Mouse (Mus musculus) kidney, embryonic 14.5 days (tissue): ENCODE measurements around the gene Hist1h2bg. TPM values are rescaled to one million over a fixed set of nuclear protein-coding genes. Genes with fewer than 3 reads are reported as not detected.
"Not testable (repeated sequence)": the region's sequence is repeated elsewhere in the genome, so short reads cannot be mapped to it uniquely, and the experiment has no call there.

ENCODE experiments used
- ATAC-seq: fragments of 200-750 bp; cut with Nextera tagmentation; 2 replicates; pipeline ENCODE4 v1.8.0; 2017; ENCODE audit warnings: moderate number of reproducible peaks, mild to moderate bottlenecking, moderate TSS enrichment, moderate library complexity; ENCODE audit not compliant: low FRiP score, low TSS enrichment
- H3K27ac ChIP-seq: fragments of 300-500 bp; sonication (generic); 2 replicates; pipeline ENCODE4 v1.5.1; 2014; ENCODE audit warnings: low read depth, mild to moderate bottlenecking, low read length, moderate library complexity, mixed read lengths
- H3K27me3 ChIP-seq: fragments of 300-500 bp; sonication (generic); 2 replicates; pipeline ENCODE4 v1.6.1; 2014; ENCODE audit warnings: mild to moderate bottlenecking, low read length; ENCODE audit not compliant: control insufficient read depth, insufficient read depth
- H3K36me3 ChIP-seq: fragments of 300-500 bp; sonication (generic); 2 replicates; pipeline ENCODE4 v1.6.1; 2014; ENCODE audit warnings: low read length, mixed read lengths; ENCODE audit not compliant: control insufficient read depth, insufficient read depth
- H3K4me1 ChIP-seq: fragments of 300-500 bp; sonication (generic); 2 replicates; pipeline ENCODE4 v1.6.1; 2014; ENCODE audit warnings: low read length, mixed read lengths; ENCODE audit not compliant: control insufficient read depth, insufficient read depth
- H3K4me2 ChIP-seq: fragments of 300-500 bp; sonication (generic); replicated peaks from 2 replicates; pipeline ENCODE4 v1.6.1; 2014; ENCODE audit warnings: low read depth, mild to moderate bottlenecking, low read length
- H3K4me3 ChIP-seq: fragments of 300-500 bp; sonication (generic); 2 replicates; pipeline ENCODE4 v1.5.1; 2014; ENCODE audit warnings: mild to moderate bottlenecking, low read length
- H3K9ac ChIP-seq: fragments of 300-500 bp; sonication (generic); 2 replicates; pipeline ENCODE4 v1.6.1; 2014; ENCODE audit warnings: low read depth, mild to moderate bottlenecking, low read length, moderate library complexity
- H3K9me3 ChIP-seq: fragments of 300-500 bp; sonication (generic); 2 replicates; pipeline ENCODE4 v1.6.1; 2016; ENCODE audit warnings: low read length; ENCODE audit not compliant: control insufficient read depth
- WGBS: fragments of 180-500 bp; shearing (Covaris S2); extraction: QIAGEN DNeasy Blood & Tissue Kit; methylation state at CpG from one replicate; pipeline ENCODE4 v1.1.7; 2014; 5-methylcytosine and 5-hydroxymethylcytosine counted together
- polyA plus RNA-seq: library from polyadenylated mRNA; unstranded; fragments of >200 nt; fragmentation: Nextera tagmentation; extraction: Ambion mirVana; gene quantifications from 2 replicates; pipeline ENCODE4 v1.2.1, GENCODE M21; 2014

Hist1h2bg gene
- polyA plus RNA-seq, 1 experiment from 2014 or later: 7.9 TPM

DNA sequence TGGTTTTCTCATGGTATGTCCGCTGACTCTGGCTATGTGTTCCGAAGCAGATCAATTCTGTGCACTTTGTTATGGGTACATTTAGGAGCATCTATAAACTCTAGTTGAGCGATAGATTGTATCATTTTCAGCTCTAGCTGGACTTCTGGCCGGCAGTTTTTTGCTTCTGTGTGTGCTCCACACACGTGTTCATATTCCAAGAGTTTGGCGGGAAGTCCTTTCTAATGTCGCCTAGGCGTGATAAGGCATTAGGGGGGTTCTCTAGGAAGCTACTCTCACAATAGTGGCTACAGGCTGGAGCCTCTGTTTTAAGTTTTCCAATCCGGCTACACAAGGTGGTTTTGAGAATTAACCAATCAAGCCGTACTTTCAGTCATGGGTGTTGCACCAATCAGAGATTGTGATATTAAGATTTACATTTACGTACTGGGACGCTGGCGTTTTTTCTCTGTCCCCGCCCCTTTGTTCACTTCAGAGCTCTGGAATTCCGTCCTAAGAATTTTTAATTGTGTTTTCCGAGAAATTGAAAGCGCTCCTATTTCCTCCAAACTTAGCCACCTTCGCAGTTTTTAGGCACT is 15.3 kb upstream of the Hist1h2bg start:
- Histone ChIP-seq H3K36me3 (no peaks in the 10 kb centered on the region), H3K9ac (peak overlapping the region; percentile 96), H3K4me2 (peak overlapping the region; percentile 94), H3K4me1 (peaks cover 11% of the 10 kb centered on the region; the same call in 1 of the 2 replicates), H3K4me3 (peak overlapping the region; percentile 68), H3K9me3 (no peaks in the 10 kb centered on the region), H3K27me3 (no peaks in the 10 kb centered on the region), H3K27ac (peak overlapping the region; percentile 100)
- ATAC-seq: peak; percentile 83
- WGBS: under 1% methylated on average over 18 of the region's 18 CpGs

- WGBS: 72% methylated on average over 3 of the region's 3 CpGs
- no peak overlapping the region for H3K4me3 ChIP-seq
- peak overlapping the region; percentile 40; the same call in 1 of the 2 replicates for H3K9ac ChIP-seq
- no peaks in the 10 kb centered on the region for H3K36me3 ChIP-seq
- no peaks in the 10 kb centered on the region for H3K9me3 ChIP-seq
- no peaks in the 10 kb centered on the region for H3K27me3 ChIP-seq
- peak overlapping the region; percentile 100; the same call in 1 of the 2 replicates for H3K27ac ChIP-seq
- H3K4me2 ChIP-seq: peak overlapping the region; percentile 94
- peaks cover 10% of the 10 kb centered on the region; the same call in 1 of the 2 replicates for H3K4me1 ChIP-seq
- no peak for ATAC-seq
Observed at GRCm38 (mm10) chr13:23556906-23557305, 14.3 kb upstream of the Hist1h2bg start.

- H3K4me2 ChIP-seq: 0 out of 2 replicates have a peak overlapping the region, but pooled peaks have one; percentile 8
- 22% methylated on average over 2 of the region's 2 CpGs for WGBS
- H3K4me1 ChIP-seq, H3K27ac ChIP-seq, H3K9me3 ChIP-seq, ATAC-seq, H3K4me3 ChIP-seq, H3K36me3 ChIP-seq, H3K27me3 ChIP-seq: not testable (repeated sequence)
- H3K9ac ChIP-seq: peak overlapping the region; percentile 28; the same call in 1 of the 2 replicates
Observed at GRCm38 (mm10) chr13:23560699-23561098, 10.5 kb upstream of the Hist1h2bg start.

DNA sequence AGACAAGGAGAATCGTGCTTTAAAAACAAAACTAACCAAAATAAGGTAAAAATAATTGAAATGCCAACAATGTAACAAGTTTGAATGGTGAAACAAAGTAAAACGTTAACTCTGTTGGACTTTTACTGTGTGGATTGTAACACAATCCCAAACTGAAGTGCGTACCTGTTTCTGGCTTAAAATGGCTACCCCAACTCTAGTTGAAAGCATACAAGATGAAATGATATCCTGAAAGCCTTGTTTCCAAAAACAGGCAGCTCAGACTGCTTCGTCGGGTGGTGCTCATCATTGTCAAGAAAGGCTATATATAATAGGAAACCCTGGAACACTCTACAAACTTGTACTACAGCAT is 9.7 kb upstream of the Hist1h2bg start:
- H3K9ac ChIP-seq: peak overlapping the region; percentile 61; the same call in 1 of the 2 replicates

DNA sequence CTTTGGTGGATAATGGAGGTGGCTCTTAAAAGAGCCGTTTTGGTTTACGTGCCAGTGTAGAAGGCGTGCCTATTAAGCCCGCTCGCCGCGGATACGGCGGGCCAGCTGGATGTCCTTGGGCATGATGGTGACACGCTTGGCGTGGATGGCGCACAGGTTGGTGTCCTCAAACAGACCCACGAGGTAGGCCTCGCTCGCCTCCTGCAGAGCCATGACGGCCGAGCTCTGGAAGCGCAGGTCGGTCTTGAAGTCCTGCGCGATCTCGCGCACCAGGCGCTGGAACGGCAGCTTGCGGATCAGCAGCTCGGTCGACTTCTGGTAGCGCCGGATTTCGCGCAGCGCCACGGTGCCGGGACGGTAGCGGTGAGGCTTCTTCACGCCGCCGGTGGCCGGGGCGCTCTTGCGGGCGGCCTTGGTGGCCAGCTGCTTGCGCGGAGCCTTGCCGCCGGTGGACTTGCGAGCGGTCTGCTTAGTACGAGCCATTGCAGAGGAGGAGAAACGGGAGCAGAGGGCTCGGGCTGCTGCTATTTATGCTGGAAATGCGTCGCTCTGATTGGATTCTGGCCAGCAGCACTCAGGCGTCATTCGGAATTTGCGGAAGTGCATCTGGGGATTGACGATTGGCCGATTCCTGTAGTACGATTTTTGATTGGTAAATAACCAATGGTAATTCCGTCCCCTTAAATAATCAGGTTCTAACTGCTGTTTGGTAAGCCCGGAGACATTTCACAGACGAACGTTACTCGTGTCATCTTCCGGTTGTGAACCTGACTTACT is 9.1 kb upstream of the Hist1h2bg start, which contains the start of gene Hist1h3e:
Gene Hist1h3e (minus strand): TSS at position 487 of the 777 bp plus-strand sequence.
- not testable (repeated sequence) for H3K27me3 ChIP-seq, H3K4me1 ChIP-seq, H3K9me3 ChIP-seq, H3K36me3 ChIP-seq
- peak; percentile 97 for ATAC-seq
- WGBS: under 1% methylated on average over 53 of the region's 67 CpGs
- H3K4me2 ChIP-seq: peak within 1 kb of the TSS; percentile 59
- H3K27ac ChIP-seq: peak within 1 kb of the TSS; percentile 99
- peak within 1 kb of the TSS; percentile 36 for H3K4me3 ChIP-seq
- H3K9ac ChIP-seq: peak within 1 kb of the TSS; percentile 61

More for the DNA sequence above, 9.7 kb upstream of the Hist1h2bg start:
- H3K4me1 ChIP-seq, H3K9me3 ChIP-seq, H3K36me3 ChIP-seq, H3K27me3 ChIP-seq, ATAC-seq, H3K4me2 ChIP-seq: not testable (repeated sequence)
- WGBS: 0% methylated on average over 2 of the region's 5 CpGs
- H3K27ac ChIP-seq: peak overlapping the region; percentile 99; the same call in 1 of the 2 replicates
- peak overlapping the region; percentile 36; the same call in 1 of the 2 replicates for H3K4me3 ChIP-seq

DNA sequence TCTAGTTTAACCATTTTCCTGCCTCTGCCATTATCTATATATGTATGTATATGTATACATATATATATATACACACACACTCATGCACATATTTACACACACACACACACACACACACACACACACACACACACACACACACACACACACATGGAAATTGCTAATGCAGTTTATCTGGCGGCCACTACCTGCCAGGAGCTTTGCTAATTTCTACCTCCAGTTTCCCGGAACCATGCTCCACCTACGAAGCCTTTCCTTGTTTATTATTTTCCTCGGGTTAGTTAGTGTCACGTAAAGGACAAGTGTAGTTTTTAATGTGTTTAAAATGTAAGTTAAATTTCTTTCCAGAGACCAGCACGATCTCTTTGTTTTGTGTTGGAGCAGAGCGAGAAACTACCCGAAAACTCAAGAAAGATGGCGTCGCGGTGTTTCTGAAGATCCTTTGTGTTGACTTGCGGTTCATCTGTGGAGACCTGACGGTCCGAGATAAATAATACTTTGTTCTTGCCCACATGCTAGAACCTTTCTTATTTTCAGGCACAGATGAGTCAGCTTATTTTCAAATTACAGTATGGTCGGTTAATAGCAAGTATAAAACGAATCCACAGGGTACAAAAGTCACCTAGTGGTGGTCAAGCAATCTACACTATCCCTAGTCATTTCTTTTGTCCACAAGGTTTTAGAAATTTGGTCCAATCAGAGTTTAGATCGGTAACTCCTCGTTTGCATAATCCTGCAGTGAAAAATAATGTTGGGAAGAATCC is 8.3 kb upstream of the Hist1h2bg start:
- Histone ChIP-seq H3K9ac (peak overlapping the region; percentile 61), H3K36me3 (no peaks in the 10 kb centered on the region), H3K4me2 (peak overlapping the region; percentile 59), H3K27ac (peak overlapping the region; percentile 99), H3K27me3 (no peaks in the 10 kb centered on the region), H3K4me3 (peak overlapping the region; percentile 35), H3K9me3 (no peaks in the 10 kb centered on the region), H3K4me1 (no peaks in the 10 kb centered on the region)
- peak; percentile 80 for ATAC-seq
- WGBS: 4% methylated on average over 18 of the region's 18 CpGs

GRCm38 (mm10) chr13:23564482-23564881 is 6.7 kb upstream of the Hist1h2bg start:
- ATAC-seq: no peak
- WGBS: 83% methylated on average over 2 of the region's 2 CpGs

DNA sequence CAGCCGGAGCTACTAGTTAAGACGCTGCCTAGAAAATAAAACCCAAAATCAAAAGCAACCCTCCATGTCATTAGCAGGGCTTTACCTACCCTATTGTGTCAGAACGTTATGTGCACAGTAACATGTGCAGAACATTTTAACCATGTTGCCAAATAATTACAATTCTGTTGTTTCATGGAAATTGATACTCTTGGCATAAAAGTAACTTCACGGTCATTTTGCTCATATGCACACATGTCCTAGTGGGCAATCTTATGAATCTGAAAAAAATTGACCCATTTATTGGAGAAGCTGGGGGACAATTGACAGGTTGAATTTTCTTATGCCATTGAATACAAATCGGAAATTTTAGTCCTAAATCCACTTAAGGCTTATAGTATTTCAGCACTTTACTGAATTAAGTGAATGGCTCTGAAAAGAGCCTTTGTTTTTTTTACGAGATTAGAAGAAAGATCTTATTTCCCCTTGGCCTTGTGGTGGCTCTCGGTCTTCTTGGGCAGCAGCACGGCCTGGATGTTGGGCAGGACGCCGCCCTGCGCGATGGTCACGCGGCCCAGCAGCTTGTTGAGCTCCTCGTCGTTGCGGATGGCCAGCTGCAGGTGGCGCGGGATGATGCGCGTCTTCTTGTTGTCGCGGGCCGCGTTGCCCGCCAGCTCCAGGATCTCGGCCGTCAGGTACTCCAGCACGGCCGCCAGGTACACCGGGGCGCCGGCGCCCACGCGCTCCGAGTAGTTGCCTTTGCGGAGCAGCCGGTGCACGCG is 755 bp upstream of the Hist1h2bg start:
- peak overlapping the region; percentile 92 for H3K27ac ChIP-seq
- ATAC-seq, H3K27me3 ChIP-seq, H3K4me1 ChIP-seq, H3K9me3 ChIP-seq, H3K36me3 ChIP-seq: not testable (repeated sequence)
- H3K9ac ChIP-seq: peak overlapping the region; percentile 51
- H3K4me3 ChIP-seq: peak overlapping the region; percentile 43
- H3K4me2 ChIP-seq: peak overlapping the region; percentile 40
- 1% methylated on average over 19 of the region's 41 CpGs for WGBS

More at GRCm38 (mm10) chr13:23564482-23564881, 6.7 kb upstream of the Hist1h2bg start:
- Histone ChIP-seq H3K4me3 (no peak overlapping the region), H3K27ac (peak overlapping the region; percentile 99), H3K9ac (no peak overlapping the region), H3K27me3 (no peaks in the 10 kb centered on the region), H3K9me3 (no peaks in the 10 kb centered on the region), H3K4me2 (no peak overlapping the region), H3K4me1 (no peaks in the 10 kb centered on the region), H3K36me3 (no peaks in the 10 kb centered on the region)
